Mouse (Mus musculus) hindbrain, embryonic 11.5 days (tissue): ENCODE measurements at regions not wholly inside any gene's neighbourhood (a gene's known extent, or its start where the extent isn't known, plus 50 kb on each side); places are given as distances from the start of the nearest gene placed in this dataset.

Source experiments
- ATAC-seq: fragments of 200-750 bp; cut with Nextera tagmentation; 2 replicates; pipeline ENCODE4 v1.8.0; 2017; ENCODE audit warnings: mild to moderate bottlenecking, moderate TSS enrichment, moderate library complexity; ENCODE audit not compliant: low FRiP score
- DNase-seq: peaks from one replicate; pipeline ENCODE4 v3.0.0-alpha.2; 2015; ENCODE audit warnings: low spot score
- H3K27ac ChIP-seq: fragments of 300-500 bp; sonication (generic); 2 replicates; pipeline ENCODE4 v1.5.1; 2014; ENCODE audit warnings: mild to moderate bottlenecking, low read depth, low read length
- H3K27me3 ChIP-seq: fragments of 300-500 bp; sonication (generic); 2 replicates; pipeline ENCODE4 v1.6.1; 2014; ENCODE audit warnings: mild to moderate bottlenecking, low read length, moderate library complexity, mixed read lengths; ENCODE audit not compliant: control insufficient read depth, insufficient read depth
- H3K36me3 ChIP-seq: fragments of 300-500 bp; sonication (generic); 2 replicates; pipeline ENCODE4 v1.6.1; 2014; ENCODE audit warnings: mild to moderate bottlenecking, low read length, moderate library complexity, mixed read lengths; ENCODE audit not compliant: control insufficient read depth, insufficient read depth
- H3K4me1 ChIP-seq: fragments of 300-500 bp; sonication (generic); replicated peaks from 2 replicates; pipeline ENCODE4 v1.6.1; 2014; ENCODE audit warnings: low read length, mixed read lengths; ENCODE audit not compliant: control insufficient read depth, insufficient read depth
- H3K4me2 ChIP-seq: fragments of 300-500 bp; sonication (generic); replicated peaks from 2 replicates; pipeline ENCODE4 v1.6.1; 2014; ENCODE audit warnings: mild to moderate bottlenecking, low read depth, low read length
- H3K4me3 ChIP-seq: fragments of 300-500 bp; sonication (generic); 2 replicates; pipeline ENCODE4 v1.5.1; 2014; ENCODE audit warnings: low read depth, low read length
- H3K9ac ChIP-seq: fragments of 300-500 bp; sonication (generic); 2 replicates; pipeline ENCODE4 v1.6.1; 2014; ENCODE audit warnings: low read depth, low read length
- H3K9me3 ChIP-seq: fragments of 300-500 bp; sonication (generic); 2 replicates; pipeline ENCODE4 v1.6.1; 2016; ENCODE audit warnings: low read length; ENCODE audit not compliant: control insufficient read depth
- WGBS: fragments of 180-500 bp; shearing (Covaris S2); extraction: QIAGEN DNeasy Blood & Tissue Kit; methylation state at CpG from one replicate; pipeline ENCODE4 v1.1.7; 2014; 5-methylcytosine and 5-hydroxymethylcytosine counted together

DNA sequence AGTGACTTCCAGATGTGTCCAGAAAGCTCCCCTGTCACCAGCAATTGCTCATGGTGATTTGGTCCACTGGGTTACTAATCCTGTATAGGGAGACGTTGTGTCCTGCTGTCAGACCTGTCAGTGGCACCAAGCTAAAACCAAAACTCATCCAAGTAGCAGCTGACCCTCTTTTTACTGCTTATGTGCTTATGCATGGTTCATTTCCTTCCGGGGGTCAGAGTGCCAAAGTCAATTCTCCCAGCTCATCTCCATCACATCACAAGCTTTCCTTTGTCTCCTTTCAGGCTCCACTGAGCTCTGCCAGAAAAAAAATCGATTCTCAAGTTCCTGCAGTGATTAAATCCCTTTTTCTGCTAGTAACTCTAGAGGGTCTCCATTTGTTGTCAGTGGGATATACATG is 244.2 kb downstream of the Atp6ap1l start:
- Histone ChIP-seq H3K9ac (no peak overlapping the region), H3K4me3 (no peak overlapping the region), H3K9me3 (no peaks in the 10 kb centered on the region), H3K36me3 (no peaks in the 10 kb centered on the region), H3K27me3 (no peaks in the 10 kb centered on the region), H3K4me1 (no peaks in the 10 kb centered on the region), H3K4me2 (no peak overlapping the region), H3K27ac (no peak overlapping the region)
- ATAC-seq: peak; percentile 87
- WGBS: 5% methylated on average over 3 of the region's 3 CpGs
- DNase-seq: peak; percentile 49

DNA sequence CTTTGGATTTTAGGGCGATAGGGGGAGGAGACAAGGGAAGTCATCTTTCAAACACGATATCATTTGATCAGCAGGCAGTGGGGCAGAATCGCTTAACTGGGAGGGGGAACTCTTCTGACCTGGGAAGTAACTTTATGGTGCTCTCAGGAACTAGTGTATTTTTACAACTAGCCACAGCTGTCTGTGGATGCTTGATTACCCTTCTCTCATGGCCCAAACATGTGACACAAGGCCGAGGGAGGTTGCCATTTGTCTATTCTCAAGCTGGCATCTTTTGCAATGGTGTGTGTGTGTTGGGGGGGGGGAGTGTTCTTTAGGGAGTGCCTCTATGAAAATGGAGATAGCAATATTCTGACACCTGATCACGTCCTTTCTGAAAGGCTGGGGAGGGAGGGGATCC is 246.1 kb downstream of the Atp6ap1l start:
- no peak overlapping the region for H3K9ac ChIP-seq
- DNase-seq (no peak), ATAC-seq (0 out of 2 replicates have a peak, but pooled peaks have one; percentile 7)
- no peaks in the 10 kb centered on the region for H3K36me3 ChIP-seq
- no peak overlapping the region for H3K27ac ChIP-seq
- no peaks in the 10 kb centered on the region for H3K27me3 ChIP-seq
- 66% methylated on average over 5 of the region's 5 CpGs for WGBS
- H3K9me3 ChIP-seq: no peaks in the 10 kb centered on the region
- no peak overlapping the region for H3K4me2 ChIP-seq
- no peaks in the 10 kb centered on the region for H3K4me1 ChIP-seq
- H3K4me3 ChIP-seq: no peak overlapping the region

DNA sequence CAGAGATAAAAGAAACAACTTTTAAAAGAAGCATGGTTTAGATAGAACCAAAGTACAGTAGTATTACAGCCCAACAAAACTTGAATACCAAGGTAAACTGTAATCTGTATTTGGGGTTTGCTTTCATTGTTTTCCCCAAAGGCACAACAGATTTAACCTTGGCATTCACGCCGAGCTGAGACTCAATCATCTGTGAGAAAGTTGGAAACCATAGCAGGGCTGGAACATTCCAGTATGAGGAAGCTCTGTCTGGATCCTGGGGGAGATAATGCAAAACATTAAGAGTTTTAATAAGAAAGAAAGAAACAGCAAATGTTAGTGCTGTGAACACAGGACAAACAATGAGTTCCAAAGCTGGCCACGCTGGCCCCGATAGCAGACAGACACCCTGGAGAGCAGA is 258.8 kb downstream of the Atp6ap1l start:
- Histone ChIP-seq H3K27me3 (no peaks in the 10 kb centered on the region), H3K4me3 (no peak overlapping the region), H3K9me3 (no peaks in the 10 kb centered on the region), H3K4me1 (no peaks in the 10 kb centered on the region), H3K9ac (no peak overlapping the region), H3K27ac (no peak overlapping the region), H3K4me2 (no peak overlapping the region), H3K36me3 (no peaks in the 10 kb centered on the region)
- whole genome bisulfite sequencing: 66% methylated on average over 4 of the region's 4 CpGs
- no peak for ATAC-seq
- no peak for DNase-seq

DNA sequence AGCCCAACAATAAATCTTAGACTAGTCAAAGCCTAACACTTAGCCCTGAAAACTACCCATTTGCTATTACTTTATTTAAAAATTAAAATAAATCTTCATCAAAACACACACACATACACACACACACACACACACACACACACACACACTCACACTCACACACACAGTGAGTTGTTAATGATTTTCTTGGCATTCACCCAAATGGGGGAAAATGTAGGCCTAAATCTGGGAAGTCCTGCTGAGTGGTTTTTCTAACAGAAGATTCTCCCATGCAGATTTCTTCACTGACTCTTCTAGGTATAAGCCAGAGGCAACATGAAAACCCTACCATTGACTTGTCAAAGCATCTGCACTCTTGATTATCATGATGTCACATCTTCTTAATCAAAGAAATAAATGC is 260.9 kb downstream of the Atp6ap1l start:
- H3K27ac ChIP-seq: no peak overlapping the region
- ATAC-seq (0 out of 2 replicates have a peak, but pooled peaks have one; percentile 36), DNase-seq (no peak)
- H3K27me3 ChIP-seq: no peaks in the 10 kb centered on the region
- no peaks in the 10 kb centered on the region for H3K9me3 ChIP-seq
- no peak overlapping the region for H3K4me2 ChIP-seq
- H3K4me3 ChIP-seq: no peak overlapping the region
- no peaks in the 10 kb centered on the region for H3K4me1 ChIP-seq
- H3K36me3 ChIP-seq: no peaks in the 10 kb centered on the region
- no peak overlapping the region for H3K9ac ChIP-seq

DNA sequence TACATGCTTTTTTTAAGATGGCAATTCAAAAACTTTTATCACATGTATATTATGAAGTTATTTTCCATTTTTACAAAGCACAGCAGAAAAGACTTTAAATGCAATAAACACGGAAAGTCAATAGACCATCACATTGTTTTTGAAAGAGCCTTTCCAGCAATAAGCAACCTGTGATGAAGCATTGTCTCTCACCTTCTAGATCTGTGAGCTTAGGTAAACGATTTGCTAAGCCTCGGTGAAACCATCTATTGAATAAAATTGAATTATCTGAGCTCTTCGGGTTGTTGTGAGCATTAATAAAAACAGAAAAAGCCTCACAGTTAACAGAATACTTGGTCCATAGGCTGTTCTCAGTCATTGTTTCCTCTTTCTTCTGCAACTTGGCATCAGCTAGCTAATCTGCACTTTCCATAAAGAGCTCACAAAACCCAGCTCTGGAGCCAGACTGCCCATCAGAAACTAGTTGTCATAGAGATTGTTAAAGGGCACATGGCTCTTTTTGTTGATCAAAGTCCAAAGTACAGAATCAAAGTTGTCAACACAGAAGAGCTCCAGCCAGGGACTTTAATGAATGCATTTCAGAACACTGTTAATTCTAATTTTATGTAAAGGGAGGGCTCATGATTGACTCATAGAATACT is 261.5 kb downstream of the Atp6ap1l start:
- DNase-seq (no peak), ATAC-seq (peak; percentile 34; the same call in 1 of the 2 replicates)
- H3K4me2 ChIP-seq: no peak overlapping the region
- no peaks in the 10 kb centered on the region for H3K4me1 ChIP-seq
- H3K27ac ChIP-seq: no peak overlapping the region
- WGBS: 76% methylated on average over 4 of the region's 4 CpGs
- no peaks in the 10 kb centered on the region for H3K36me3 ChIP-seq
- no peaks in the 10 kb centered on the region for H3K9me3 ChIP-seq
- no peak overlapping the region for H3K9ac ChIP-seq
- no peak overlapping the region for H3K4me3 ChIP-seq
- no peaks in the 10 kb centered on the region for H3K27me3 ChIP-seq

DNA sequence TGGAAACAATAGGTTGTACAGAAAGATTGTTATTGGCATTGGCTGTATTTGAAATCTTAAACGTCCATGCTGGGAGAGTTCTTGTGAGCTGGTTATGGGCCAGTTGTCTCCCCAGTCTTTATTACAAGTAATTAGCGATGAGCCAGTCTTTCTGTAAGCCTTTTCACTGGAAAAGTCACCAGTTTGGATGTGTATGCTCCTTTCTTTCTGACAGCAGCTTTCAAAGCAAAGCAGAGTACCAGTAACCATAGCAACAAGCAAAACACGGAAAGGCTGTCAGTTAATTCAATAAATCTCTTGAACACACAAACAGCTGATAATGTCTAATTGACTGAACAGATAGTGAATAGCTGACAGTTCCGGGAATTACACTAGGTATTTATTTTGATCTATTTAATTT is 262.0 kb downstream of the Atp6ap1l start:
- Histone ChIP-seq H3K27me3 (no peaks in the 10 kb centered on the region), H3K4me3 (no peak overlapping the region), H3K4me2 (no peak overlapping the region), H3K36me3 (no peaks in the 10 kb centered on the region), H3K4me1 (no peaks in the 10 kb centered on the region), H3K9me3 (no peaks in the 10 kb centered on the region), H3K27ac (no peak overlapping the region), H3K9ac (no peak overlapping the region)
- DNase-seq (peak; percentile 38), ATAC-seq (peak; percentile 63)
- WGBS: 48% methylated on average over 4 of the region's 4 CpGs

DNA sequence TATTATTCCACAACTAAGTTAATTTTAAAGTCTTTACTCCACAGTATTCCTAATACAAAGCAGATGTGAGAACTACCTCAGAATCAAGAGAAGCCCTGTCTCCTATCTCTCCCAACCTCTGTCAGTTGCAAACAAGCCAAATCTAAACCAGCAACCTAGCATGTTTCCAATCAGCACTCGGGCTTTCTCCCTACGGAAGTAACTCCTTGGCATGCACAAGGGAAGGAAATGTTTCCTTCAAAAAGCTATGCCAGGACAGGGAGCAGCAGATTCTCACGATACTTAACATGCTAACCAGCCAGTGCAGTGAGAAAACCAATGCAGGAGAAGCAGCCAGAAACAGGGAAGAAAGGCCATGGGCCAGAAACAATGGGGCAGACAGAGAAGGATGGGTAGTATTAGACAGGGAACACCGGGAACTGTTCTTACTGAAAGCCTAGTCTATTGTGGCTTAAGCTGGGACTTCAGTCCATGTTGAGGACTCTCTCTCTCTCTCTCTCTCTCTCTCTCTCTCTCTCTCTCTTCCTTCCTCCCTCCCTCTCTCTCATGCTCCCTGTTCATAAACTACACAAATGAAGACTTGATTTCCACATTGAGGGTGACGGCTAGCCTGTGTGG is 262.8 kb downstream of the Atp6ap1l start:
- Histone ChIP-seq H3K27ac (no peak overlapping the region), H3K4me1 (no peaks in the 10 kb centered on the region), H3K4me2 (no peak overlapping the region), H3K4me3 (no peak overlapping the region), H3K9me3 (no peaks in the 10 kb centered on the region), H3K27me3 (no peaks in the 10 kb centered on the region), H3K9ac (no peak overlapping the region), H3K36me3 (no peaks in the 10 kb centered on the region)
- DNase-seq: peak; percentile 10
- ATAC-seq: no peak
- WGBS: 55% methylated on average over 5 of the region's 5 CpGs
